Mouse (Mus musculus) hindbrain, embryonic 16.5 days (tissue): ENCODE measurements around the gene Artn. TPM values are rescaled to one million over a fixed set of nuclear protein-coding genes. Genes with fewer than 3 reads are reported as not detected.

Source experiments
- ATAC-seq: fragments of 200-750 bp; cut with Nextera tagmentation; 2 replicates; pipeline ENCODE4 v1.8.0; 2017; ENCODE audit warnings: moderate TSS enrichment, moderate library complexity
- H3K27ac ChIP-seq: fragments of 300-500 bp; sonication (generic); 2 replicates; pipeline ENCODE4 v1.5.1; 2014; ENCODE audit warnings: low read depth, mild to moderate bottlenecking, control low read depth, low read length, moderate library complexity
- H3K27me3 ChIP-seq: fragments of 300-500 bp; sonication (generic); replicated peaks from 2 replicates; pipeline ENCODE4 v1.6.1; 2014; ENCODE audit warnings: low read length; ENCODE audit not compliant: control insufficient read depth, insufficient read depth
- H3K36me3 ChIP-seq: fragments of 300-500 bp; sonication (generic); 2 replicates; pipeline ENCODE4 v1.6.1; 2014; ENCODE audit warnings: mild to moderate bottlenecking, low read length, moderate library complexity, mixed read lengths; ENCODE audit not compliant: control insufficient read depth, insufficient read depth
- H3K4me1 ChIP-seq: fragments of 300-500 bp; sonication (generic); 2 replicates; pipeline ENCODE4 v1.6.1; 2014; ENCODE audit warnings: low read depth, low read length; ENCODE audit not compliant: control insufficient read depth, insufficient read depth
- H3K4me2 ChIP-seq: fragments of 300-500 bp; sonication (generic); 2 replicates; pipeline ENCODE4 v1.6.1; 2014; ENCODE audit warnings: mild to moderate bottlenecking, low read length, control low read depth, moderate library complexity
- H3K4me3 ChIP-seq: fragments of 300-500 bp; sonication (generic); 2 replicates; pipeline ENCODE4 v1.5.1; 2014; ENCODE audit warnings: mild to moderate bottlenecking, low read length, control low read depth, moderate library complexity
- H3K9ac ChIP-seq: fragments of 300-500 bp; sonication (generic); 2 replicates; pipeline ENCODE4 v1.6.1; 2014; ENCODE audit warnings: low read depth, mild to moderate bottlenecking, control low read depth, low read length, moderate library complexity
- H3K9me3 ChIP-seq: fragments of 300-500 bp; sonication (generic); 2 replicates; pipeline ENCODE4 v1.6.1; 2014; ENCODE audit warnings: mild to moderate bottlenecking, low read length, moderate library complexity; ENCODE audit not compliant: control insufficient read depth
- whole genome bisulfite sequencing: fragments of 180-500 bp; shearing (Covaris S2); extraction: QIAGEN DNeasy Blood & Tissue Kit; methylation state at CpG from one replicate; pipeline ENCODE4 v1.1.7; 2014; 5-methylcytosine and 5-hydroxymethylcytosine counted together
- polyA plus RNA-seq: library from polyadenylated mRNA; unstranded; fragments of >200 nt; fragmentation: Nextera tagmentation; extraction: Ambion mirVana; gene quantifications from 2 replicates; pipeline ENCODE4 v1.2.1, GENCODE M21; 2015

Artn gene
- polyA plus RNA-seq, 1 experiment from 2014 or later, result 0.90 TPM

DNA sequence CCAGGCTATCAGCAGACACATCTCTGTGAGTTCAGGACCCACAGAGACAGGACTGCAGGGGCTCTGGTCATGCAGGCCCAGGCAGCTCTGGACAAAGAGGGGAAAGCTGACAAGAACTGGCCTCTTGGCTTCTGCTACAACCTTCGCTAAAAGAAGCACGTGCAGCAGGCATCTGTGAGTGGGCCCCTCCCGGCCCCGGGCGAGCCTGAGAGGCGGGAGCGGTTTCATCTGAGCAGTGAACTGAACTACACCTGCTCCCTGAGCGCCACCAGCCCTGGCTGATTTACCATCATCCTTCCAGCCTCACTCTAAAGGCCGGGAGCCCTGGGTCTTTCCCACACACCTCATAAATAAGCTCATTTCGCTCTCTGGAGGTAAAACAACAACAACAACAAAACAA lies 51.3 kb downstream of the Artn start:
- Histone ChIP-seq H3K9me3 (no peaks in the 10 kb centered on the region), H3K4me1 (peaks cover 15% of the 10 kb centered on the region), H3K27me3 (no peaks in the 10 kb centered on the region), H3K27ac (no peak overlapping the region), H3K36me3 (peaks cover 29% of the 10 kb centered on the region), H3K9ac (peak overlapping the region; percentile 8; the same call in 1 of the 2 replicates), H3K4me3 (no peak overlapping the region), H3K4me2 (no peak overlapping the region)
- WGBS, result 67% methylated on average over 10 of the region's 10 CpGs
- no peak for ATAC-seq

Other genes with a start within 250 kb of the Artn start
- gene Dmap1, start 247.5 kb downstream of the Artn start, polyA plus RNA-seq, result 77.7 and 80.5 TPM in 2 replicates
- gene Gm12845, start 205.4 kb downstream of the Artn start, polyA plus RNA-seq, result not detected in 2 replicates
- not detected in 2 replicates for gene Klf17, start 164.1 kb downstream of the Artn start, polyA plus RNA-seq
- 55.3 and 63.8 TPM in 2 replicates for gene Slc6a9, start 95.3 kb downstream of the Artn start, polyA plus RNA-seq
- gene Ccdc24, start 57.2 kb downstream of the Artn start, polyA plus RNA-seq, result 2.1 and 2.2 TPM in 2 replicates
- 64.4 and 65.6 TPM in 2 replicates for gene B4galt2, start 46.3 kb downstream of the Artn start, polyA plus RNA-seq
- 631 and 701 TPM in 2 replicates for gene Atp6v0b, start 42.4 kb downstream of the Artn start, polyA plus RNA-seq
- gene Dph2, start 37.7 kb downstream of the Artn start, polyA plus RNA-seq, result 21.8 and 24.0 TPM in 2 replicates
- gene Ipo13, start 14.8 kb downstream of the Artn start, polyA plus RNA-seq, result 63.1 and 76.2 TPM in 2 replicates
- 13.1 and 13.6 TPM in 2 replicates for gene St3gal3, start 205.2 kb upstream of the Artn start, polyA plus RNA-seq